Mouse (Mus musculus) G1E (cell line): Measurements from ENCODE around the gene Faf2.

Source experiments
- CTCF ChIP-seq: IDR thresholded peaks from 2 replicates; pipeline ENCODE4 v1.5.1; 2012; ENCODE audit warnings: low read depth, low read length, inconsistent platforms, mixed read lengths
- GATA1 ChIP-seq: IDR thresholded peaks from 2 replicates; pipeline ENCODE4 v1.6.1; 2012; ENCODE audit warnings: borderline replicate concordance, low read length, inconsistent platforms, mixed read lengths
- GATA2 ChIP-seq: IDR thresholded peaks from 2 replicates; pipeline ENCODE4 v1.6.1; 2012; ENCODE audit warnings: low read depth, low read length, inconsistent platforms, borderline replicate concordance
- POLR2AphosphoS5 ChIP-seq: IDR thresholded peaks from 2 replicates; pipeline ENCODE4 v1.6.1; 2012; ENCODE audit warnings: low read depth, low read length, inconsistent platforms; ENCODE audit not compliant: insufficient replicate concordance

- TF ChIP-seq CTCF (no peak), GATA1 (no peak), GATA2 (no peak), POLR2AphosphoS5 (no peak)
These were observed 42.4 kb downstream of the Faf2 start for GRCm38 (mm10) chr13:54663999-54664398.
